14 mouse cellular contexts compared by ENCODE assay signal in genomic region chr3:102467121-102467520, GRCm38 (mm10). TPM values are rescaled to one million over a fixed set of nuclear protein-coding genes. Genes with fewer than 3 reads are reported as not detected.
A peak's percentile ranks its signal among the peaks of the same experiment; 100 is the strongest.
DNase-seq lines count a peak whose midpoint lies in the region; ATAC-seq lines count a peak whose summit lies in the region.
"Had no signal": no experiment of that assay in that cellular context is flagged by ENCODE, and none has a peak within 500 bp of the region (broad histone marks: within the 10 kb centered on the region; RNA-seq: fewer than 3 reads in every experiment).

No protein-coding gene starts in this region.

- peak overlapping the region; percentile 38 for H3K4me3 ChIP-seq in megakaryocyte, embryonic 14.5 days (replicated peaks)

- H3K4me1 ChIP-seq in megakaryocyte, embryonic 14.5 days: no peaks in the 10 kb centered on the region

- DNase-seq in heart, adult 11 months: peak; percentile 82
- no peak for DNase-seq in heart, adult 9 months (ENCODE audit: low spot score in 2 of 2)
- peak; percentile 12 for DNase-seq in brain, adult 2 months (ENCODE audit: low read depth, low spot score)
- DNase-seq in kidney, adult 11 months: no peak
- DNase-seq: B cell, adult 2 months; cerebellum, adult 11-12 months had no signal

- no peak for ATAC-seq in megakaryocyte, adult 5-6 weeks (ENCODE audit: poor library complexity, severe bottlenecking)
- ATAC-seq: activated CD4-positive, CD25-positive, alpha-beta regulatory T cell, adult 4 months; CD4-positive, CD25-positive, alpha-beta regulatory T cell, adult 4 months; Patski had no signal

- H3K9me3 ChIP-seq in megakaryocyte, embryonic 14.5 days: no peaks in the 10 kb centered on the region
- H3K9me3 ChIP-seq: G1E had no signal

- H3K36me3 ChIP-seq in megakaryocyte, embryonic 14.5 days (replicated peaks; ENCODE audit: low read length): no peaks in the 10 kb centered on the region
- H3K36me3 ChIP-seq: G1E had no signal

- H3K27me3 ChIP-seq in megakaryocyte, embryonic 14.5 days (replicated peaks): peaks cover 20% of the 10 kb centered on the region
- H3K27me3 ChIP-seq: CH12.LX, Patski had no signal

RNA-seq across cellular contexts. Expression of gene Ngf, which starts 2.6 kb away (rescaled TPM):
- polyA plus RNA-seq in megakaryocyte, embryonic 14.5 days (2012; ENCODE audit: insufficient read depth, low replicate concordance): not detected in 2 replicates
- not detected in 2 replicates for total RNA-seq in megakaryocyte, adult 5-6 weeks (2015)
- not detected in 2 replicates for total RNA-seq in megakaryocyte, adult 5-6 weeks (2017)
- total RNA-seq: CH12.LX, MEL had no signal
- polyA plus RNA-seq: activated CD4-positive, CD25-positive, alpha-beta regulatory T cell, adult 4 months; CD4-positive, CD25-positive, alpha-beta regulatory T cell, adult 4 months; G1E; Patski had no signal

Comparison
In these comparisons a context has a peak if more than half of its experiments do, and no peak if none do; other contexts are left out.
1. DNase-seq: peak in heart, adult 11 months (single experiment) and brain, adult 2 months (single experiment); none in heart, adult 9 months (0 of 2) and kidney, adult 11 months (single experiment).